Mouse (Mus musculus): ENCODE results near the gene Disc1.

The Disc1 gene

GRCm38 (mm10) chr8:125053505-125054435, at the start of gene Disc1:
TSS of gene Disc1 (plus strand) at chr8:125054195.
- DNase-seq = peak; percentile 27 to 29

GRCm38 (mm10) chr8:125012695-125013627, 41.0 kb upstream of the Disc1 start, which contains the start of gene Tsnax:
TSS of gene Tsnax (plus strand) at chr8:125012997.
- peak; percentile 80 to 84 for DNase-seq

GRCm38 (mm10) chr8:125024085-125024484, 29.9 kb upstream of the Disc1 start:
- DNase-seq = no peak

- no peak for DNase-seq
Observed at GRCm38 (mm10) chr8:125027211-125027610, 26.8 kb upstream of the Disc1 start.

DNA sequence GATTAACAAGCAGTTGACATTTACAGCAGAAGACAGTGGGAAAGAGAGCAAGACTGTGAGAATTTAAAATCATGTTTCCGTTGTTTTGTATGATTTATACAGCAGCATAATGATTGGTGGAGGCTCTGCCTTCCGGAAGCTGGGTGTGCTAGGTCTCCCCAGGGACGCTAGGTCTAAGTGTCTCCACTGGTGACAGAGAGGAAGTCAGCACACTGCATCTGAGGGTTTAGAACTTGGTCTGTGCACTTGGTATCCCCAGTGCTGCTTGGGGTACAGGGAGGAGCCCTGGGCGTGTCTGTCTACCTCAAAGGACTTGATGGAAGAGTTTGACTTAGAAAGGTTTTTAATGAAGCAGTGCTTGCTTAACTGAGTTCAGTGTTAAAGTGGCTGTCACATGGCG, 25.2 kb upstream of the Disc1 start:
- peak; percentile 64 to 65 for DNase-seq

- no peak for DNase-seq
Observed at GRCm38 (mm10) chr8:125031276-125031675, 22.7 kb upstream of the Disc1 start.

DNA sequence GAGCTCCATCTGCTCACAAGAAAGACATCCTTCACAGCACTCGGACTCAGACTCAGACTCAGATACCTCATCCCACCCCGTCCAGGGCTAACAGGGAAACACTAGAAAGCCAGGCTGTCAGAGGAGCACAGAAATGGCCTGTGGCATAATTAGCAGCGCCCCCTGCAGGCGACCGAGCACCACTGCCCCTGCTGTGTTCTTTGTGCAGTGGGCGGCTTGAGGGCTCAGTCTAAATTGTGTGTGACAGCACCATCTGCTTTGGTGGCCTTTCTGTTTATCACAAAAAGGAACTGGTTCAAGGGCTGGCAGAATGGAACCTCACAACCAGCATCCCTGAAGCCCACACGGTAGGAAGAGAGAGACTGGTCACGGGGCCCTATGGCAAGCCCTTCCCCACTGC, 19.3 kb upstream of the Disc1 start:
- DNase-seq = peak; percentile 82 to 83

- DNase-seq = no peak
Observed at GRCm38 (mm10) chr8:125037081-125037480, 16.9 kb upstream of the Disc1 start.

GRCm38 (mm10) chr8:125038731-125039130, 15.3 kb upstream of the Disc1 start:
- DNase-seq = no peak

- DNase-seq = no peak
Observed at GRCm38 (mm10) chr8:125040587-125041375, 13.2 kb upstream of the Disc1 start.

- DNase-seq = no peak
Observed at GRCm38 (mm10) chr8:125041496-125041895, 12.5 kb upstream of the Disc1 start.

DNA sequence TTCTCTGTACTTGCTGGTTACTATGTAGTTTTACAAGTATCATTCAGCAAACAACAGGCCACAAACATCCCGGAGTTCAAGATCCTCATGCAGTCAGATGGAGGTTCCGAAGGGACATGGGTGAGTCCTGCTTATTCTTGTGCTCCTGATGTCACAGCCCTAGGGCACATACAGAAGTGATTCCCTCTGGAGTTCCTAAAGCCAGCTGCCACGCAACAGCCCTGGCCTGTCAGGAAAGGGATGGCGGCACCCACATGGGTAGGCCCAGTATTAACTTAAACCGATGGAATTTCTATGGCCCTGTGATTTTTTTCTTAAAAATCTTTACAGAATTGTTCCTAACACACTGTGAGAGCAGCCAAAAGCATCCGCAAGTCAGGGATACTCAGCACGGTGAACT, 10.6 kb upstream of the Disc1 start:
- no peak for DNase-seq

- DNase-seq = no peak
Observed at GRCm38 (mm10) chr8:125043935-125044334, 10.1 kb upstream of the Disc1 start.

DNA sequence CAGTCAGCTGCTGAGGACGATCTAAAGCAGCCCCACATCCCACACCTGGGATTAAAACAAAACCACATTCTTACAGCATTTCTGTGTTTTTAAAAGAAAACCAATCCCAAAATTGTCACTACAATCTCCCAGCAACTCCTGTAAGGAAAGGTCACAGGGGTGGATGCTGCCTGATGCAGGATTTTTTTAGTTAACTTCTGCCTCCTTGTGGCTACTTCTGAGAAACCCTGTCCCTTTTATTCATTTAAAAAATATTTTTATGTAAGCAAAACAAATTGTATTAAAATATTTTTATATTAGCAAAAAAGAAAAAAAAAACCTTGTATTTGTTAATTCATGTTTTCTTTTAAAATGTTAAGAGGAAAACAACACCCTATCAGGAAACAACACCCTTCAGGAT, 8.2 kb upstream of the Disc1 start:
- DNase-seq = no peak

- no peak for DNase-seq
Observed at GRCm38 (mm10) chr8:125049051-125049750, 4.8 kb upstream of the Disc1 start.

GRCm38 (mm10) chr8:125049826-125050225, 4.2 kb upstream of the Disc1 start:
- DNase-seq = no peak

DNA sequence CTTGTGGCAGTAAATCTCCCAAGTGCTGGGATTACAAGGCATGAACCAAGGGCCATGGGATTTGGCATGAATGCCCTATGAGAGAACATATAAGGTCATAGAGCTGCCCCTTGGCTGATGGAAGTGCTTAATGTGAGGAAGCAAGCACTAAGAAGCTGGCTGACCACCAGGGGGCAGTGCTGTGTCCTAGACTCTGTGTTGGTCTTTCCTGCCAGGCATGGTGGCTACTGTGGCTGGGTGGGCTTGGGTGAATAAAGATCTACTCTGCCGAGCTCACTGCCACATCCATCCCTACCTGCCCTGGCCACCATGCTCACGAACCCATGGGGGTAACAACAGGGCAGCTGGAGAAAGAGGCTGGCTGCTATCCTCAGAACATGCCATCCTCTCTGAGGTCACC, 2.0 kb upstream of the Disc1 start:
- DNase-seq = peak; percentile 83 to 85

- DNase-seq = peak; percentile 50 to 61
Observed at GRCm38 (mm10) chr8:125054436-125054810, 428 bp downstream of the Disc1 start.

- DNase-seq = no peak
Observed at GRCm38 (mm10) chr8:125060904-125061303, 6.9 kb downstream of the Disc1 start.

DNA sequence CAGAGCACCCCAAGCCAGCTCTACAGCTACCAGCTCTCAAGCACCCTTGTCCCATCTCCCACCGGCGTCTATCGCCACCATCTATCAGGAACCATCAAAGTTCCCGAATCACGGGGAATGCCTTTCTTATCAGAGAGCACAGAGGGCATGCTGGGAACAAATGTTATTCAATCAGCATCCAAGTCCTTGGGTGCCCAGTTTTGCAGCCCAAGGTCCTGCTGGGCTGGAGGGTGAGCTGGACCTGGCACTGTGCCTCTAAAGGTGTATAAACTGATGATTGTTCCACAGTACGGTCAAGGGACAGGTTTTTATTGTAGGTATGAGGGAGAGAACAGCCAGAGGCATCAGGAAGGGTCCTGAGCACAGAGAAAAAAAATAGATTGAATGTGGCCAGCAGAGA, 11.6 kb downstream of the Disc1 start:
- DNase-seq = no peak

DNA sequence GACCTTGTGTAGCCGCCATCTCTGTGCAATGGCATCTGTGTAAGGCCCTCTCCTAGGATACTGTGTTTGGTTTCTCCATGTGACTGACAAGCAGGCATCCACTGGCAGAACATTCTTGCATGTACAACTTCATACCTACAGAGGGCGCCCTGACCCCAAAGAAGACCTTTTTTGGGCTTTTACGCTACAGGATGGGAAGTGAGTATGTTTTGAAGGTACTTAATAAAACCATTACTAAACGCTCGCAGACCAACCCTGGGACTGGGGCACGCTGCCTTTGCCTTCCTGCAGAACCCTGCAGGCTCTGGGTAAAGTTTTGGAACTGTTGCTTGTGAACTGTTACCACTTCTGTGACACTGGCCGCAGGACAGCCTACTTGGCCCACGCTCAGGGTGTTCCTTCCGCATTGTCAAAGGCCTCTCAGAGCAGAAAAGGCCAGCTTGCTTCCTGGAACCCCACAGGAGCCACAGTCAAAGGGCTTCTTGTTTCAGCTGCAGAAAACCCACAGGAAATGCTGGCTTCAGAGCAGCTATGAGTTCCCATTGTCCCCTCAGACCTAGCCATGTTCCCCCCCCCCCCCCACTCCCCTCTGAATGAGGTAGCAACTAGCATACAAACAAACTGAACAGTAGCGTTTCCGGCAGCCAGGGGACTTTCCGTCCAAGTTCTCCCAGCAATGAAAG, 13.1 kb downstream of the Disc1 start:
- DNase-seq = peak; percentile 75 to 77

All from B cell, adult 2 months (primary cell).